Mouse (Mus musculus) liver, adult 2 months (tissue): Measurements from ENCODE around the gene Clptm1. TPM values are rescaled to one million over a fixed set of nuclear protein-coding genes. Genes with fewer than 3 reads are reported as not detected.

Experiments
- DNase-seq: peaks from one replicate; pipeline ENCODE4 v3.0.0-alpha.2; 2011; ENCODE audit warnings: low read depth, low spot score; ENCODE audit errors: extremely low read depth
- H3K27ac ChIP-seq: fragments of 200-500 bp; replicated peaks from 2 replicates; pipeline ENCODE4 v1.5.1; 2012; ENCODE audit warnings: low read depth, mild to moderate bottlenecking, control low read depth, inconsistent platforms, low read length; ENCODE audit not compliant: insufficient read depth
- H3K27me3 ChIP-seq: fragments of 200-500 bp; 2 replicates; pipeline ENCODE4 v1.6.1; 2012; ENCODE audit warnings: mild to moderate bottlenecking, moderate library complexity, low read length, inconsistent platforms; ENCODE audit not compliant: control insufficient read depth, insufficient read depth
- H3K36me3 ChIP-seq: fragments of 200-500 bp; 2 replicates; pipeline ENCODE4 v1.6.1; 2012; ENCODE audit warnings: low read length, inconsistent platforms; ENCODE audit not compliant: control insufficient read depth, insufficient read depth
- H3K4me1 ChIP-seq: fragments of 200-500 bp; 2 replicates; pipeline ENCODE4 v1.6.1; 2011; ENCODE audit warnings: low read length; ENCODE audit not compliant: control insufficient read depth, insufficient read depth
- H3K4me3 ChIP-seq: fragments of 200-500 bp; 2 replicates; pipeline ENCODE4 v1.5.1; 2011; ENCODE audit warnings: low read depth, mild to moderate bottlenecking, control low read depth, low read length, moderate library complexity; ENCODE audit not compliant: insufficient read depth
- H3K79me2 ChIP-seq: fragments of 200-500 bp; 2 replicates; pipeline ENCODE4 v1.6.1; 2012; ENCODE audit warnings: inconsistent platforms, mild to moderate bottlenecking, low read length, moderate library complexity; ENCODE audit not compliant: control insufficient read depth, insufficient read depth
- H3K9ac ChIP-seq: fragments of 200-500 bp; 2 replicates; pipeline ENCODE4 v1.6.1; 2012; ENCODE audit warnings: low read depth, mild to moderate bottlenecking, control low read depth, inconsistent platforms, low read length
- CTCF ChIP-seq: fragments of 200-500 bp; IDR thresholded peaks from 2 replicates; pipeline ENCODE4 v1.5.1; 2011; ENCODE audit warnings: low read depth, low read length, control low read depth
- POLR2A ChIP-seq: fragments of 200-500 bp; IDR thresholded peaks from 2 replicates; pipeline ENCODE4 v1.6.1; 2011; ENCODE audit warnings: low read length, control low read depth; ENCODE audit not compliant: insufficient read depth; ENCODE audit errors: extremely low read depth
- WGBS: fragments of 180-500 bp; shearing (Covaris S2); methylation state at CpG from one replicate; pipeline ENCODE4 v1.1.7; 2018; 5-methylcytosine and 5-hydroxymethylcytosine counted together
- polyA plus RNA-seq: library from polyadenylated mRNA; depleted of rRNA; stranded (reverse); fragments of >200 nt; gene quantifications from 2 replicates; pipeline ENCODE4 v1.2.3, GENCODE M21; 2012
- total RNA-seq: library from RNA; depleted of rRNA; stranded (reverse); fragments of >200 nt; gene quantifications from 2 replicates; pipeline ENCODE4 v1.2.3, GENCODE M21; 2014

Gene Clptm1
- total and polyA plus RNA-seq, 2 experiments = 49.8 to 79.9 TPM

GRCm38 (mm10) chr7:19698907-19699826 is 34.3 kb upstream of the Clptm1 start, which contains the start of gene Apoe:
TSS of gene Apoe (minus strand) at chr7:19699188.
- WGBS = 3% methylated on average over 20 of the region's 20 CpGs
- H3K36me3 ChIP-seq = peaks cover 20% of the 10 kb centered on the region
- peaks cover 33% of the 10 kb centered on the region for H3K4me1 ChIP-seq
- H3K79me2 ChIP-seq = peaks cover 16% of the 10 kb centered on the region
- H3K4me3 ChIP-seq = peak within 1 kb of the TSS; percentile 90
- H3K27me3 ChIP-seq = no peaks in the 10 kb centered on the region
- TF ChIP-seq POLR2A (peak; percentile 95), CTCF (0 out of 2 replicates have a peak, but pooled peaks have one; percentile 18)
- H3K9ac ChIP-seq = peak within 1 kb of the TSS; percentile 89
- H3K27ac ChIP-seq = peak within 1 kb of the TSS; percentile 80
- peak; percentile 95 for DNase-seq

GRCm38 (mm10) chr7:19697949-19698906 is 33.4 kb upstream of the Clptm1 start:
- Histone ChIP-seq H3K36me3 (peaks cover 20% of the 10 kb centered on the region), H3K27me3 (no peaks in the 10 kb centered on the region), H3K4me1 (peaks cover 38% of the 10 kb centered on the region), H3K79me2 (peaks cover 16% of the 10 kb centered on the region), H3K9ac (peak overlapping the region; percentile 89), H3K27ac (peak overlapping the region; percentile 80), H3K4me3 (peak overlapping the region; percentile 90)
- DNase-seq = peak; percentile 75
- 1% methylated on average over 28 of the region's 28 CpGs for WGBS
- TF ChIP-seq CTCF = peak; percentile 64
- peak; percentile 44; the same call in 1 of the 2 replicates for TF ChIP-seq POLR2A

- peak; percentile 57 for DNase-seq
- peak overlapping the region; percentile 89 for H3K9ac ChIP-seq
- peaks cover 16% of the 10 kb centered on the region for H3K79me2 ChIP-seq
- no peak; the same call in 1 of the 2 replicates for TF ChIP-seq CTCF
- no peak for TF ChIP-seq POLR2A
- peak overlapping the region; percentile 90 for H3K4me3 ChIP-seq
- H3K27ac ChIP-seq = peak overlapping the region; percentile 80
- H3K4me1 ChIP-seq = peaks cover 23% of the 10 kb centered on the region
- no peaks in the 10 kb centered on the region for H3K27me3 ChIP-seq
- peaks cover 20% of the 10 kb centered on the region for H3K36me3 ChIP-seq
- 28% methylated on average over 34 of the region's 34 CpGs for WGBS
Measured at GRCm38 (mm10) chr7:19696336-19696873, 31.6 kb upstream of the Clptm1 start.

- Histone ChIP-seq H3K27ac (peak overlapping the region; percentile 80), H3K9ac (peak overlapping the region; percentile 89), H3K27me3 (no peaks in the 10 kb centered on the region), H3K4me3 (peak overlapping the region; percentile 90), H3K4me1 (peaks cover 24% of the 10 kb centered on the region), H3K36me3 (peaks cover 20% of the 10 kb centered on the region), H3K79me2 (peaks cover 16% of the 10 kb centered on the region)
- DNase-seq = no peak
- TF ChIP-seq POLR2A (0 out of 2 replicates have a peak, but pooled peaks have one; percentile 13), CTCF (peak; percentile 25)
- WGBS = 27% methylated on average over 6 of the region's 6 CpGs
Measured at GRCm38 (mm10) chr7:19695881-19696280, 31.0 kb upstream of the Clptm1 start.

- peaks cover 16% of the 10 kb centered on the region for H3K79me2 ChIP-seq
- 2% methylated on average over 8 of the region's 8 CpGs for WGBS
- H3K27ac ChIP-seq = peak overlapping the region; percentile 80
- peaks cover 23% of the 10 kb centered on the region for H3K4me1 ChIP-seq
- H3K4me3 ChIP-seq = no peak overlapping the region
- H3K9ac ChIP-seq = peak overlapping the region; percentile 43
- H3K27me3 ChIP-seq = no peaks in the 10 kb centered on the region
- DNase-seq = peak; percentile 72
- peaks cover 20% of the 10 kb centered on the region for H3K36me3 ChIP-seq
- TF ChIP-seq CTCF (no peak), POLR2A (no peak)
Measured at GRCm38 (mm10) chr7:19695213-19695594, 30.4 kb upstream of the Clptm1 start.
